7 mouse cellular contexts compared by ENCODE assay signal in the genomic region with DNA sequence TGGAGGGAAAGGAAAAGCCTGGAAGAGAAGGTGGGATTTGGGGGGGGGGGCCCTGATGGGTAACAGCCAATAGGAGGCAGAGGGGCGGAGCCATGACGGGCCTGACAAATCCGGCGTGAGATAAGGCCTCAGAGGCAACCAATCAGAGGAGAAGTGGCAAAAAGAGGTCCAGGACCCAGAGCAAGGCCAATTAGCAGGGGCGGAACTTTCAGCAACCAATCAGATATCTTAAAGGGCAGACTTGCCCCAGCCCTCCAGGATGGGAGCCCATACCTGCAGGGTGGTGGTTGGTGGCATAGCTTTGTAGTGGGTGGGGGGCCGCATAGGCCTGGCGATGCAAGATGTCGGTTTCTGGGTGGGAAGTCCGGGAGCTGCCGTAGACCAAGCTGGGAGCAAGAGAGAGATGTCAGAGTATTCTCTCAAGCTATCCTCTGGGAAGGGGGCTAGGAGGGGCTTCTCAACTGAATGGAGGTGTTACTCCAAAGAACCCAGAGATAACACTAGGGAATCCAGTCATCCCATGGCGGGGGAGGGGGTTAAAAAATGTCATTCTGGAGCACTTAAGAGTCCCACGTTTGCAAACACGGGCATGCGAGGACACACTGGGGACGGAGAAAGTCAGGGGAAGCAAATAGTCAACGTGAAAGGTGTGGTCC. TPM values are rescaled to one million over a fixed set of nuclear protein-coding genes. Genes with fewer than 3 reads are reported as not detected.
DNase-seq lines count a peak whose midpoint lies in the region; ATAC-seq and TF ChIP-seq lines count a peak whose summit lies in the region.

No protein-coding gene starts in this region.

- H3K9me3 ChIP-seq in hindbrain, embryonic 10.5 days, result no peaks in the 10 kb centered on the region
- H3K9me3 ChIP-seq in lung, postnatal 0 days (ENCODE audit: low read length), result no peaks in the 10 kb centered on the region

- 0 out of 2 replicates have a peak overlapping the region, but pooled peaks have one; percentile 76 for H3K9ac ChIP-seq in lung, postnatal 0 days (replicated peaks; ENCODE audit: low read depth)

- H3K36me3 ChIP-seq in hindbrain, embryonic 10.5 days, result peaks cover 52% of the 10 kb centered on the region
- H3K36me3 ChIP-seq in lung, postnatal 0 days (ENCODE audit: insufficient read depth, low read length), result peaks cover 28% of the 10 kb centered on the region

- peak; percentile 94 for DNase-seq in ZHBTc4 (ENCODE audit: low read depth, low spot score)
- peak; percentile 71 to 86 for DNase-seq in cerebellum, adult 2 months
- peak; percentile 78 to 79 for DNase-seq in frontal cortex, adult 2 months (ENCODE audit: extremely low spot score in 1 of 2, low spot score in 1 of 2)
- DNase-seq in hindbrain, embryonic 10.5 days (ENCODE audit: low spot score), result peak; percentile 89
- DNase-seq in layer of hippocampus, postnatal 10 days (ENCODE audit: low spot score in 2 of 2), result peak; percentile 73 to 78
- peak; percentile 95 for DNase-seq in lung, postnatal 0 days (ENCODE audit: low spot score)
- DNase-seq in right cerebral cortex, adult 2 months (ENCODE audit: low spot score in 2 of 2), result peak; percentile 60 to 74

- WGBS in cerebellum, adult 2 months, result 3% methylated on average over 16 of the region's 16 CpGs
- WGBS in hindbrain, embryonic 10.5 days, result 2% methylated on average over 16 of the region's 16 CpGs
- WGBS in lung, postnatal 0 days, result 8% methylated on average over 16 of the region's 16 CpGs

- H3K27me3 ChIP-seq in cerebellum, adult 2 months (ENCODE audit: control insufficient read depth, insufficient read depth, low read length), result no peaks in the 10 kb centered on the region
- H3K27me3 ChIP-seq in hindbrain, embryonic 10.5 days (ENCODE audit: insufficient read depth, poor library complexity, severe bottlenecking), result no peaks in the 10 kb centered on the region
- H3K27me3 ChIP-seq in lung, postnatal 0 days (replicated peaks; ENCODE audit: insufficient read depth, low read length), result no peaks in the 10 kb centered on the region

- peak overlapping the region; percentile 70 for H3K4me3 ChIP-seq in cerebellum, adult 2 months (replicated peaks; ENCODE audit: insufficient read depth, low read depth, low read length)
- H3K4me3 ChIP-seq in hindbrain, embryonic 10.5 days, result peak overlapping the region; percentile 95
- peak overlapping the region; percentile 90; the same call in 1 of the 2 replicates for H3K4me3 ChIP-seq in lung, postnatal 0 days (ENCODE audit: low read depth, low read length)

- H3K4me1 ChIP-seq in cerebellum, adult 2 months (ENCODE audit: control insufficient read depth, insufficient read depth, low read length), result peaks cover 9% of the 10 kb centered on the region
- peaks cover 50% of the 10 kb centered on the region for H3K4me1 ChIP-seq in hindbrain, embryonic 10.5 days (replicated peaks)
- peaks cover 7% of the 10 kb centered on the region; the same call in 1 of the 2 replicates for H3K4me1 ChIP-seq in lung, postnatal 0 days (ENCODE audit: insufficient read depth, low read depth, low read length)

- no peak for TF ChIP-seq POLR2A in cerebellum, adult 2 months (IDR thresholded peaks at IDR 0.05; ENCODE audit: borderline replicate concordance, insufficient read depth, low read length)

- H3K4me2 ChIP-seq in lung, postnatal 0 days (replicated peaks; ENCODE audit: low read depth, low read length), result peak overlapping the region; percentile 90

- no peak for TF ChIP-seq CTCF in cerebellum, adult 2 months (IDR thresholded peaks at IDR 0.05; ENCODE audit: borderline replicate concordance, insufficient read depth, low read depth, low read length)
- no peak for TF ChIP-seq CTCF in lung, postnatal 0 days (IDR thresholded peaks at IDR 0.05)

- H3K27ac ChIP-seq in cerebellum, adult 2 months (ENCODE audit: insufficient read depth, low read length), result no peak overlapping the region
- H3K27ac ChIP-seq in hindbrain, embryonic 10.5 days, result peak overlapping the region; percentile 99
- H3K27ac ChIP-seq in lung, postnatal 0 days (ENCODE audit: low read length), result peak overlapping the region; percentile 93; the same call in 1 of the 2 replicates

- peak; percentile 19; the same call in 1 of the 2 replicates for ATAC-seq in lung, postnatal 0 days

- no peak for TF ChIP-seq EP300 in lung, postnatal 0 days (IDR thresholded peaks at IDR 0.05)

RNA-seq across cellular contexts. Expression of gene Prr12, which starts 1.6 kb away (rescaled TPM):
- polyA plus RNA-seq in cerebellum, adult 2 months (2012; rRNA removed), result 22.6 and 23.3 TPM in 2 replicates
- 20.5 and 22.4 TPM in 2 replicates for polyA plus RNA-seq in frontal cortex, adult 2 months (2012; rRNA removed)
- 11.9 and 13.4 TPM in 2 replicates for polyA plus RNA-seq in hindbrain, embryonic 10.5 days (2016; fragmentation: Nextera tagmentation; extraction: Ambion mirVana)
- total RNA-seq in layer of hippocampus, postnatal 10 days (2021), result 10 to 100 TPM; 69.1 to 70.3 TPM
- 6.4 and 6.7 TPM in 2 replicates for polyA plus RNA-seq in lung, postnatal 0 days (2015; fragmentation: Nextera tagmentation; extraction: Ambion mirVana)

RNA-seq across cellular contexts. Expression of gene Nosip, which starts 11.2 kb away (rescaled TPM):
- 106 and 112 TPM in 2 replicates for polyA plus RNA-seq in cerebellum, adult 2 months (2012; rRNA removed)
- 81.7 and 86.5 TPM in 2 replicates for polyA plus RNA-seq in frontal cortex, adult 2 months (2012; rRNA removed)
- 67.8 and 70.7 TPM in 2 replicates for polyA plus RNA-seq in hindbrain, embryonic 10.5 days (2016; fragmentation: Nextera tagmentation; extraction: Ambion mirVana)
- 10 to 100 TPM; 47.2 to 51.6 TPM for total RNA-seq in layer of hippocampus, postnatal 10 days (2021)
- 54.6 and 62.8 TPM in 2 replicates for polyA plus RNA-seq in lung, postnatal 0 days (2015; fragmentation: Nextera tagmentation; extraction: Ambion mirVana)

RNA-seq across cellular contexts. Expression of gene Prrg2, which starts 11.4 kb away (rescaled TPM):
- 23.3 and 23.7 TPM in 2 replicates for polyA plus RNA-seq in cerebellum, adult 2 months (2012; rRNA removed)
- 15.5 and 15.6 TPM in 2 replicates for polyA plus RNA-seq in frontal cortex, adult 2 months (2012; rRNA removed)
- 16.9 and 18.6 TPM in 2 replicates for polyA plus RNA-seq in hindbrain, embryonic 10.5 days (2016; fragmentation: Nextera tagmentation; extraction: Ambion mirVana)
- total RNA-seq in layer of hippocampus, postnatal 10 days (2021), result 10 to 100 TPM in 1 of 2 experiments, 1 to 10 TPM in 1; 6.9 to 10.1 TPM
- 36.8 and 40.8 TPM in 2 replicates for polyA plus RNA-seq in lung, postnatal 0 days (2015; fragmentation: Nextera tagmentation; extraction: Ambion mirVana)

RNA-seq across cellular contexts. Expression of gene Rras, which starts 33.3 kb away (rescaled TPM):
- polyA plus RNA-seq in cerebellum, adult 2 months (2012; rRNA removed), result 29.7 and 29.9 TPM in 2 replicates
- 27.6 and 32.5 TPM in 2 replicates for polyA plus RNA-seq in frontal cortex, adult 2 months (2012; rRNA removed)
- polyA plus RNA-seq in hindbrain, embryonic 10.5 days (2016; fragmentation: Nextera tagmentation; extraction: Ambion mirVana), result 24.4 and 24.8 TPM in 2 replicates
- total RNA-seq in layer of hippocampus, postnatal 10 days (2021), result 10 to 100 TPM; 12.2 to 12.3 TPM
- 160 TPM in 2 replicates for polyA plus RNA-seq in lung, postnatal 0 days (2015; fragmentation: Nextera tagmentation; extraction: Ambion mirVana)

RNA-seq across cellular contexts. Expression of gene Scaf1, which starts 34.9 kb away (rescaled TPM):
- 115 and 120 TPM in 2 replicates for polyA plus RNA-seq in cerebellum, adult 2 months (2012; rRNA removed)
- polyA plus RNA-seq in frontal cortex, adult 2 months (2012; rRNA removed), result 126 and 127 TPM in 2 replicates
- 44.0 and 49.9 TPM in 2 replicates for polyA plus RNA-seq in hindbrain, embryonic 10.5 days (2016; fragmentation: Nextera tagmentation; extraction: Ambion mirVana)
- 100 to 1,000 TPM; 141 to 145 TPM for total RNA-seq in layer of hippocampus, postnatal 10 days (2021)
- polyA plus RNA-seq in lung, postnatal 0 days (2015; fragmentation: Nextera tagmentation; extraction: Ambion mirVana), result 18.1 and 20.5 TPM in 2 replicates
